Mouse (Mus musculus): ENCODE data around the gene Lrrc20. TPM values are rescaled to one million over a fixed set of nuclear protein-coding genes. Genes with fewer than 3 reads are reported as not detected.
A peak's percentile ranks its signal among the peaks of the same experiment; 100 is the strongest.

The Lrrc20 gene
- total and polyA plus RNA-seq, 2 experiments from 2014 or later, result 8.3 to 15.5 TPM

GRCm38 (mm10) chr10:61466242-61466641, 9.4 kb upstream of the Lrrc20 start:
- H3K4me2 ChIP-seq (ENCODE audit: low read depth, low read length, poor library complexity, severe bottlenecking), result no peak overlapping the region
- no peak for ATAC-seq (ENCODE audit: low FRiP score)
- no peak overlapping the region for H3K27ac ChIP-seq (ENCODE audit: low read depth, low read length)
- WGBS, result 67% methylated on average over 8 of the region's 8 CpGs
- peak; percentile 41; the same call in 1 of the 2 replicates for TF ChIP-seq CTCF (IDR thresholded peaks at IDR 0.05)
- no peak overlapping the region for H3K9ac ChIP-seq (replicated peaks; ENCODE audit: low read length, poor library complexity, severe bottlenecking)
- no peaks in the 10 kb centered on the region for H3K4me1 ChIP-seq (ENCODE audit: insufficient read depth, low read length)
- no peaks in the 10 kb centered on the region for H3K36me3 ChIP-seq (ENCODE audit: insufficient read depth, low read length)
- no peak overlapping the region for H3K4me3 ChIP-seq (ENCODE audit: low read depth, low read length)
- no peaks in the 10 kb centered on the region for H3K9me3 ChIP-seq (ENCODE audit: low read length)
- H3K27me3 ChIP-seq (ENCODE audit: insufficient read depth, low read length), result no peaks in the 10 kb centered on the region
- no peak for DNase-seq (ENCODE audit: low spot score)

- H3K9me3 ChIP-seq (ENCODE audit: low read length), result no peaks in the 10 kb centered on the region
- H3K36me3 ChIP-seq (ENCODE audit: insufficient read depth, low read length), result no peaks in the 10 kb centered on the region
- ATAC-seq (ENCODE audit: low FRiP score) (no peak), DNase-seq (ENCODE audit: low spot score) (peak; percentile 76)
- no peaks in the 10 kb centered on the region for H3K27me3 ChIP-seq (ENCODE audit: insufficient read depth, low read length)
- peak; percentile 83 for TF ChIP-seq CTCF (IDR thresholded peaks at IDR 0.05)
- no peak overlapping the region for H3K4me2 ChIP-seq (ENCODE audit: low read depth, low read length, poor library complexity, severe bottlenecking)
- H3K4me3 ChIP-seq (ENCODE audit: low read depth, low read length), result no peak overlapping the region
- H3K9ac ChIP-seq (replicated peaks; ENCODE audit: low read length, poor library complexity, severe bottlenecking), result no peak overlapping the region
- H3K4me1 ChIP-seq (ENCODE audit: insufficient read depth, low read length), result no peaks in the 10 kb centered on the region
- no peak overlapping the region for H3K27ac ChIP-seq (ENCODE audit: low read depth, low read length)
- WGBS, result 25% methylated on average over 5 of the region's 5 CpGs
These were observed 8.7 kb upstream of the Lrrc20 start for GRCm38 (mm10) chr10:61466873-61467272.

GRCm38 (mm10) chr10:61468900-61469299, 6.7 kb upstream of the Lrrc20 start:
- H3K27ac ChIP-seq (ENCODE audit: low read depth, low read length), result no peak overlapping the region
- no peak overlapping the region for H3K4me2 ChIP-seq (ENCODE audit: low read depth, low read length, poor library complexity, severe bottlenecking)
- H3K9me3 ChIP-seq (ENCODE audit: low read length), result no peaks in the 10 kb centered on the region
- no peaks in the 10 kb centered on the region for H3K36me3 ChIP-seq (ENCODE audit: insufficient read depth, low read length)
- no peaks in the 10 kb centered on the region for H3K27me3 ChIP-seq (ENCODE audit: insufficient read depth, low read length)
- H3K9ac ChIP-seq (replicated peaks; ENCODE audit: low read length, poor library complexity, severe bottlenecking), result no peak overlapping the region
- DNase-seq (ENCODE audit: low spot score) (no peak), ATAC-seq (ENCODE audit: low FRiP score) (no peak)
- 70% methylated on average over 7 of the region's 7 CpGs for WGBS
- no peak for TF ChIP-seq CTCF (IDR thresholded peaks at IDR 0.05)
- no peaks in the 10 kb centered on the region for H3K4me1 ChIP-seq (ENCODE audit: insufficient read depth, low read length)
- no peak overlapping the region for H3K4me3 ChIP-seq (ENCODE audit: low read depth, low read length)

- no peak for ATAC-seq (ENCODE audit: low FRiP score)
- Histone ChIP-seq H3K27me3 (ENCODE audit: insufficient read depth, low read length) (no peaks in the 10 kb centered on the region), H3K4me3 (ENCODE audit: low read depth, low read length) (no peak overlapping the region), H3K9me3 (ENCODE audit: low read length) (no peaks in the 10 kb centered on the region), H3K4me1 (ENCODE audit: insufficient read depth, low read length) (no peaks in the 10 kb centered on the region), H3K9ac (replicated peaks; ENCODE audit: low read length, poor library complexity, severe bottlenecking) (no peak overlapping the region), H3K4me2 (ENCODE audit: low read depth, low read length, poor library complexity, severe bottlenecking) (no peak overlapping the region), H3K36me3 (ENCODE audit: insufficient read depth, low read length) (no peaks in the 10 kb centered on the region), H3K27ac (ENCODE audit: low read depth, low read length) (no peak overlapping the region)
- TF ChIP-seq CTCF (IDR thresholded peaks at IDR 0.05), result no peak
- no peak for DNase-seq (ENCODE audit: low spot score)
- WGBS, result 73% methylated on average over 3 of the region's 3 CpGs
These were observed 2.0 kb upstream of the Lrrc20 start for GRCm38 (mm10) chr10:61473640-61474039.

- H3K4me3 ChIP-seq (ENCODE audit: low read depth, low read length), result no peak overlapping the region
- no peak for TF ChIP-seq CTCF (IDR thresholded peaks at IDR 0.05)
- 71% methylated on average over 1 of the region's 1 CpGs for WGBS
These were observed 1.3 kb upstream of the Lrrc20 start for GRCm38 (mm10) chr10:61474344-61474743.

GRCm38 (mm10) chr10:61476440-61477165, 1.0 kb downstream of the Lrrc20 start:
- no peak for DNase-seq (ENCODE audit: low spot score)
- no peak for ATAC-seq (ENCODE audit: low FRiP score)
- peak overlapping the region; percentile 68; the same call in 1 of the 2 replicates for H3K9ac ChIP-seq (replicated peaks; ENCODE audit: low read length, poor library complexity, severe bottlenecking)
- H3K9me3 ChIP-seq (ENCODE audit: low read length), result no peaks in the 10 kb centered on the region
- peak overlapping the region; percentile 80 for H3K4me3 ChIP-seq (ENCODE audit: low read depth, low read length)
- WGBS, result 4% methylated on average over 15 of the region's 15 CpGs
- peak overlapping the region; percentile 96 for H3K4me2 ChIP-seq (ENCODE audit: low read depth, low read length, poor library complexity, severe bottlenecking)
- no peak overlapping the region for H3K27ac ChIP-seq (ENCODE audit: low read depth, low read length)
- TF ChIP-seq CTCF (IDR thresholded peaks at IDR 0.05), result no peak
- H3K27me3 ChIP-seq (ENCODE audit: insufficient read depth, low read length), result no peaks in the 10 kb centered on the region
- H3K4me1 ChIP-seq (ENCODE audit: insufficient read depth, low read length), result no peaks in the 10 kb centered on the region
- no peaks in the 10 kb centered on the region for H3K36me3 ChIP-seq (ENCODE audit: insufficient read depth, low read length)

More at GRCm38 (mm10) chr10:61474344-61474743, 1.3 kb upstream of the Lrrc20 start:
- H3K36me3 ChIP-seq (ENCODE audit: insufficient read depth, low read length), result no peaks in the 10 kb centered on the region
- H3K4me2 ChIP-seq (ENCODE audit: low read depth, low read length, poor library complexity, severe bottlenecking), result no peak overlapping the region
- ATAC-seq (ENCODE audit: low FRiP score) (no peak), DNase-seq (ENCODE audit: low spot score) (no peak)
- H3K27me3 ChIP-seq (ENCODE audit: insufficient read depth, low read length), result no peaks in the 10 kb centered on the region
- H3K9me3 ChIP-seq (ENCODE audit: low read length), result no peaks in the 10 kb centered on the region
- H3K4me1 ChIP-seq (ENCODE audit: insufficient read depth, low read length), result no peaks in the 10 kb centered on the region
- no peak overlapping the region for H3K9ac ChIP-seq (replicated peaks; ENCODE audit: low read length, poor library complexity, severe bottlenecking)
- no peak overlapping the region for H3K27ac ChIP-seq (ENCODE audit: low read depth, low read length)
